Mouse (Mus musculus) adrenal gland, adult 2 months (tissue): ENCODE data around the gene Gm10295. TPM values are rescaled to one million over a fixed set of nuclear protein-coding genes. Genes with fewer than 3 reads are reported as not detected.
A peak's percentile ranks its signal among the peaks of the same experiment; 100 is the strongest.

ENCODE experiments used
- DNase-seq: peaks from one replicate; pipeline ENCODE4 v3.0.0; 2021
- long read RNA-seq: library from polyadenylated mRNA; stranded (forward); transcript quantifications from one replicate; pipeline ENCODE4 v2.0.0, GENCODE M21; 2021
- polyA plus RNA-seq: library from polyadenylated mRNA; depleted of rRNA; stranded (reverse); fragments of >200 nt; gene quantifications from 2 replicates; pipeline ENCODE4 v1.2.3, GENCODE M21; 2012; rRNA removed
- total RNA-seq, 2 experiments: library from RNA; stranded (reverse); gene quantifications; 2 replicates each; pipeline ENCODE4 v1.2.3; 2021

Gene Gm10295
- not detected for total RNA-seq
- not detected in 2 replicates for polyA plus RNA-seq
- long read RNA-seq, result 0 reads

- no peak for DNase-seq
Observed at GRCm38 (mm10) chr7:71351364-71351763, at the start of gene Gm10295. TSS of gene Gm10295 (minus strand) at chr7:71351485.

- no peak for DNase-seq
Observed at GRCm38 (mm10) chr7:71401032-71401431, 49.7 kb upstream of the Gm10295 start.

GRCm38 (mm10) chr7:71399891-71400632 lies 48.8 kb upstream of the Gm10295 start:
- no peak for DNase-seq

- DNase-seq, result no peak
Observed at GRCm38 (mm10) chr7:71398959-71399756, 47.9 kb upstream of the Gm10295 start.

- no peak for DNase-seq
Observed at GRCm38 (mm10) chr7:71398389-71398788, 47.1 kb upstream of the Gm10295 start.

GRCm38 (mm10) chr7:71392795-71393341 lies 41.6 kb upstream of the Gm10295 start:
- no peak for DNase-seq

- no peak for DNase-seq
Observed at GRCm38 (mm10) chr7:71391333-71391732, 40.0 kb upstream of the Gm10295 start.

GRCm38 (mm10) chr7:71390291-71390690 lies 39.0 kb upstream of the Gm10295 start:
- DNase-seq, result no peak

GRCm38 (mm10) chr7:71386050-71386449 lies 34.8 kb upstream of the Gm10295 start:
- DNase-seq, result no peak

GRCm38 (mm10) chr7:71384921-71385320 lies 33.6 kb upstream of the Gm10295 start:
- DNase-seq, result no peak

GRCm38 (mm10) chr7:71383341-71384130 lies 32.3 kb upstream of the Gm10295 start:
- peak; percentile 69 for DNase-seq

- no peak for DNase-seq
Observed at GRCm38 (mm10) chr7:71379826-71380825, 28.8 kb upstream of the Gm10295 start.

GRCm38 (mm10) chr7:71378812-71379760 lies 27.8 kb upstream of the Gm10295 start:
- DNase-seq, result peak; percentile 32

- DNase-seq, result no peak
Observed at GRCm38 (mm10) chr7:71377983-71378382, 26.7 kb upstream of the Gm10295 start.

- no peak for DNase-seq
Observed at GRCm38 (mm10) chr7:71374059-71374458, 22.8 kb upstream of the Gm10295 start.

GRCm38 (mm10) chr7:71371916-71372315 lies 20.6 kb upstream of the Gm10295 start:
- no peak for DNase-seq

- peak; percentile 15 for DNase-seq
Observed at GRCm38 (mm10) chr7:71370746-71371145, 19.5 kb upstream of the Gm10295 start.

GRCm38 (mm10) chr7:71370128-71370527 lies 18.8 kb upstream of the Gm10295 start:
- DNase-seq, result peak; percentile 5

GRCm38 (mm10) chr7:71368543-71369181 lies 17.4 kb upstream of the Gm10295 start:
- DNase-seq, result no peak
